Mouse (Mus musculus) testis, adult 2 months (tissue): Measurements from ENCODE around the gene Npas3.

Experiments
- CTCF ChIP-seq: fragments of 200-500 bp; IDR thresholded peaks from 2 replicates; pipeline ENCODE4 v1.5.1; 2012; ENCODE audit warnings: low read depth, mild to moderate bottlenecking, inconsistent platforms, low read length, moderate library complexity; ENCODE audit not compliant: control insufficient read depth, insufficient read depth, insufficient replicate concordance
- POLR2A ChIP-seq: fragments of 200-500 bp; IDR thresholded peaks from 2 replicates; pipeline ENCODE4 v1.6.1; 2012; ENCODE audit warnings: low read depth, mild to moderate bottlenecking, inconsistent platforms, low read length, moderate library complexity; ENCODE audit not compliant: control insufficient read depth

- TF ChIP-seq POLR2A = no peak
- TF ChIP-seq CTCF = no peak
Observed at GRCm38 (mm10) chr12:53630607-53631006, 382.1 kb downstream of the Npas3 start.
